Mouse (Mus musculus): ENCODE results near the gene Top2b. TPM values are rescaled to one million over a fixed set of nuclear protein-coding genes. Genes with fewer than 3 reads are reported as not detected.

Top2b gene
- total RNA-seq, 2 experiments from 2014 or later = 70.8 to 82.3 TPM

- no peak for DNase-seq (ENCODE audit: low spot score in 2 of 2)
These were observed 40.2 kb downstream of the Top2b start for GRCm38 (mm10) chr14:16405187-16405586.

- DNase-seq (ENCODE audit: low spot score in 2 of 2) = no peak
These were observed 49.2 kb downstream of the Top2b start for GRCm38 (mm10) chr14:16414163-16414562.

DNA sequence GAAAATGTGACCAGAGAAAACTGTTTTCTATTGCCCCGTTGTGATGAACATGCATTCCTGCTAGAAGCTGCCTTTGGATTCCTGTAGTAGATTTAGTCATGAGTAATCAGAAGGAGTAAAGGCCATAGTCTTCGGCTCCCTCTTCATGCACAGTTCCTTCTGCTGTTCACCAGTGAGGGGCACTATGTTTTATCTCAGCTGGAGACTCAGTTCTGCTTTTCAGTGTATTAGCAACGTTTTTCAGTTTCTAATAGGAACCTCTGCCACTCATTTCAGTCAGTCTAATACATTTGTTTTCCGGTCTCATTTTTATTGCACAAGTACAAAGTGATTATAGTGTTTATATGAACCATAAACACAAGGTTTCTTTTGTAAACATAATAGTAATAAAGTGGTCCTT is 62.6 kb downstream of the Top2b start:
- DNase-seq (ENCODE audit: low spot score in 2 of 2) = no peak

GRCm38 (mm10) chr14:16431941-16432499 is 67.0 kb downstream of the Top2b start:
- DNase-seq (ENCODE audit: low spot score in 2 of 2) = no peak

GRCm38 (mm10) chr14:16432550-16432949 is 67.6 kb downstream of the Top2b start:
- DNase-seq (ENCODE audit: low spot score in 2 of 2) = no peak

GRCm38 (mm10) chr14:16433206-16433605 is 68.2 kb downstream of the Top2b start:
- peak in 1 of 2 experiments; percentile 24 for DNase-seq (ENCODE audit: low spot score in 2 of 2)

GRCm38 (mm10) chr14:16434396-16435171 is 69.6 kb downstream of the Top2b start:
- peak; percentile 40 to 69 for DNase-seq (ENCODE audit: low spot score in 2 of 2)

DNA sequence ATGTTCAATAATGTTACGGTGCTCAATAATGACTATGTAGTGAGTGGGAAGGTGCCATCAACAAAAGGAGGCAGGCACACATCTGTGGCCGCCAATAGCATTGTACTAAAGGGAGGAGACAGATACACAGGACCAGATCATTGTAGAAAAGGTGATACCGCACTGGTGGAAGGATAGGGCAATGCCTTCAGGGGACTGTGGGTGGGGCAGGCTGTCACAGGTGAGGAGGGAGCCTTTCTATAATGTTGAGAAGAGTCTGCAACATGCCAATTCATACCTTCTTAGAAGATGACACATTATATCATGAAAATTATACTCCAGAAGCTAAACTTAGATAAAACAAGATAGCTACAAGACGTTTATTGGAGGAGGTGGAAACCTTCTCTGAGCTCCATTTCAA is 72.4 kb downstream of the Top2b start:
- no peak for DNase-seq (ENCODE audit: low spot score in 2 of 2)

DNA sequence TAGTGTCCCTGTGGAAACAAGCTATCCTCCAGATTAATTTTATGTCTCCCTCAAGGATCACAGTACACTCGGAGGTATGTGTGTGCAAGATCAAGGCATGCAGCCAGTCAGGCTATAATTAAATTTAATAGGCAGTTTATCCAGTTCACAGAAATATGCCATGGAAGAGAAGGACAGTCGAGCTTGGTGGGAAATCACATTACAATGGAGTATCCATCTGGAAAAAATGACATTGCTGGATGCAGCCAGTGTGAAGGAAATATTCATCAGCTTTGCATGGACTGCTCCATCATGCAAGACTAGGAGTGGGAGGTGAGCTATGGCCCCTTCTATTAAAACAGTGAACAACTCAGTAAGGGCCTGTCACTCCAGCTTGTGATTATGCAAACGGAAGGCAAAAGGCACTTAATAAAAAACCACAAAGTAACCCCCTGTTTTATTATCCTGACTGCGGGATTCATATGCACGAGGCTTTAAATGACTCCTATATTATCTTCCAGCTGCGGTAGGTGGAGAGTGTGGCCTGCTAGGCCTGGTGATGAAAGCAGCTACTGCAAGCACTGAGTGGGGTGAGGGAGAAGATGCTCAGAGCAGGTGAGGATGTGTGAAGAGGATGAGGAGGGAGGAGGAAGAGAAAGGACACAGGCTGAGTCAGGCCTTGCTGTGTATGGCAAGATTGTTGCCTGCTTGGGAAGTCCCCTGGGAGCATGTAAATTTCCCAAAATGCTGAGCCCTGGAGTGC is 74.6 kb downstream of the Top2b start:
- no peak for DNase-seq (ENCODE audit: low spot score in 2 of 2)

DNA sequence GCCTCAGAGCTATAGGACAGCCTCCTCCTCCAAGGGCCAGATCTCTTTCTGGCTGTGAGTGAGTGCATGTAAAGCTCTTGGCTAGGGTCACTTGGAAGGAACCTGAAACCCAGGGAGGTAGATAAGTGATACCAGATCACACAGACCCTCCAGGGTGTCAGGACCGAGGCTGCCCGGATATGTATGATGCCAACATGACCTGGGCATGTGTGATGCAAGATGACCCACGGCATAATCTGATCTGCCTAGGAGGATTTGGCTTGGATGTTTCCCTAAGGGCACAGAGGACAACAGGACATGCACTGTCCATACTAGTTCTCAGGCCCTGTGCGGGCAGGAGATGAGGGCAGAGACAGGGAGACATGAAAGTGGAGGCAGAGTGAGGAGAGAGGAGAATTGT is 79.9 kb downstream of the Top2b start:
- no peak for DNase-seq (ENCODE audit: low spot score in 2 of 2)

- DNase-seq (ENCODE audit: low spot score in 2 of 2) = no peak
These were observed 82.6 kb downstream of the Top2b start for GRCm38 (mm10) chr14:16447587-16447986.

GRCm38 (mm10) chr14:16448269-16448987 is 83.4 kb downstream of the Top2b start:
- no peak for DNase-seq (ENCODE audit: low spot score in 2 of 2)

- DNase-seq (ENCODE audit: low spot score in 2 of 2) = no peak
These were observed 113.8 kb downstream of the Top2b start for GRCm38 (mm10) chr14:16478606-16479323.

DNA sequence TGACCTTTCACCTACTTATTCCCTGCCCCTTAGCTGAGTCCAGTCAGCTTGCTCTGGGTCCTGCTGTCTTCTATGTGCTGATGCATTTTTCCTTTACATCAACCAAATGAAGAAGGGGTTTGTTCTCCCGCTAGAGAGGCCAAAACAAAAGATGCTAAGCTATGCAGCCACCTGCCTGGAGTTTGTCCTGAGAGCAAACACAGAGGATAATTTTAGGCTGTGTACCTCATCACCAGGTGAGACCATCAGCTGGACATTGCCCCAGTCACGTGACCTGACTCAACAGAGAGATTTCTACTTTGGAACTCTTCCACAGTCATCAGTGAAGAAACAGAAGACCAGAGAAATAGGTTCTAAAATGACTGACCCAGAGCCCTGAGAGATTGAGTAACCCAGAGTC is 114.5 kb downstream of the Top2b start:
- no peak for DNase-seq (ENCODE audit: low spot score in 2 of 2)

- no peak for DNase-seq (ENCODE audit: low spot score in 2 of 2)
These were observed 115.6 kb downstream of the Top2b start for GRCm38 (mm10) chr14:16480621-16481020.

DNA sequence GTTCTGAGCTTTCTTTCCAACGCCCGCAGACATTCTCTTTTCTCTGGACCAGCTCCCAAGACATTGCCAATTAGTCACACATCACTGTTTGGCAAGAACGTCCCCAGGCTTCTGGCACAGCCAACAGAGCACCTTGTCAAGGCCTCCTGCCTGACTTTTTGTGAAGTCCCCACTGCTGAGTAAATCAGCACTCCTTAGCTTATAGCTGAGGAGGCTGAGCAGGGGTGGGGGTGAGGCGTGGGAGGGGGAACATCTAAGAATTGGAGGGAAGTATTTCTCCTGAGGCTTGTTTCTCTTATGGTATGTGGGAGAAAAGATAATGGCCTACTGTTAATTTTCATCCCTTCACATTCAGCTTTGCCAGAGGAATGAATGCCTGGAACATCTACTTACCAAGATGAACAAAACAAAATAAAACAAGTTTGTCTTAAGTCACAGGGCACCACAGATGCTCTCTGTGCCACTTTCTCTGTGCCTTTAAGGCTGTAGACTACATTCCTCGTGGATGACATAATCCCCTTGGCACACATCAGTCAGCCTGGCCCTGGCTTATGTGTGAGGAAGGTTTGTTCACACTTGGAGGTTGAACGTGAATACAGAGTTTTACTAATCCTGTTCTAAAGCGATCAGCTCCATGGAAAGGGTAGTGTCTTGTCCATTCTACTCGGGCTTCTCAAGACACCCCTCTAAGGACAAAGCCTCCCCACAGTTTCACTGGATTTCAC is 118.8 kb downstream of the Top2b start:
- DNase-seq (ENCODE audit: low spot score in 2 of 2) = no peak
